In genomic region chr10:70939751-70940150, GRCm38 (mm10) we compare ENCODE assay signal across 10 mouse cellular contexts.
DNase-seq lines count a peak whose midpoint lies in the region; ATAC-seq and TF ChIP-seq lines count a peak whose summit lies in the region.
"Had no signal": no experiment of that assay in that cellular context is flagged by ENCODE, and none has a peak within 500 bp of the region (broad histone marks: within the 10 kb centered on the region; RNA-seq: fewer than 3 reads in every experiment).

No protein-coding gene starts in this region.

- ATAC-seq in limb, embryonic 14.5 days (ENCODE audit: low FRiP score, low read depth): 0 out of 2 replicates have a peak, but pooled peaks have one; percentile 37
- ATAC-seq in heart, postnatal 0 days (ENCODE audit: insufficient read depth, low read depth): 0 out of 2 replicates have a peak, but pooled peaks have one; percentile 15

- H3K27me3 ChIP-seq in limb, embryonic 14.5 days (ENCODE audit: control insufficient read depth, insufficient read depth, low read length): no peaks in the 10 kb centered on the region
- H3K27me3 ChIP-seq in limb, embryonic 10.5 days (ENCODE audit: low read depth, poor library complexity, severe bottlenecking): no peaks in the 10 kb centered on the region
- no peaks in the 10 kb centered on the region for H3K27me3 ChIP-seq in heart, postnatal 0 days (ENCODE audit: control insufficient read depth, insufficient read depth, low read length)

- no peaks in the 10 kb centered on the region for H3K9me3 ChIP-seq in limb, embryonic 14.5 days (ENCODE audit: control insufficient read depth, low read length)
- no peaks in the 10 kb centered on the region for H3K9me3 ChIP-seq in limb, embryonic 10.5 days (replicated peaks)
- peaks cover 7% of the 10 kb centered on the region for H3K9me3 ChIP-seq in heart, postnatal 0 days (replicated peaks; ENCODE audit: control insufficient read depth, low read length)

- H3K4me3 ChIP-seq in limb, embryonic 14.5 days (replicated peaks; ENCODE audit: low read length): no peak overlapping the region
- H3K4me3 ChIP-seq in limb, embryonic 10.5 days: no peak overlapping the region
- H3K4me3 ChIP-seq in heart, postnatal 0 days (ENCODE audit: low read depth, low read length): no peak overlapping the region
- H3K4me3 ChIP-seq: layer of hippocampus, adult 2 months had no signal

- no peak overlapping the region for H3K4me2 ChIP-seq in limb, embryonic 14.5 days (replicated peaks; ENCODE audit: low read depth, low read length, severe bottlenecking)
- no peak overlapping the region for H3K4me2 ChIP-seq in heart, postnatal 0 days (ENCODE audit: low read depth, low read length)

- WGBS in limb, embryonic 14.5 days: 72% methylated on average over 12 of the region's 12 CpGs
- 83% methylated on average over 12 of the region's 12 CpGs for WGBS in limb, embryonic 10.5 days
- 63% methylated on average over 12 of the region's 12 CpGs for WGBS in heart, postnatal 0 days

- TF ChIP-seq EP300 in heart, postnatal 0 days (IDR thresholded peaks at IDR 0.05; ENCODE audit: low read depth): no peak

- no peak overlapping the region for H3K9ac ChIP-seq in limb, embryonic 14.5 days (ENCODE audit: low read depth, low read length, severe bottlenecking)
- H3K9ac ChIP-seq in heart, postnatal 0 days (replicated peaks; ENCODE audit: low read depth, low read length): no peak overlapping the region

- DNase-seq in limb, embryonic 14.5 days (ENCODE audit: low spot score): no peak
- no peak for DNase-seq in limb, embryonic 10.5 days (ENCODE audit: low spot score)
- peak; percentile 28 to 56 for DNase-seq in gastrocnemius, postnatal 4 days (ENCODE audit: low spot score in 2 of 2)
- DNase-seq in heart, postnatal 0 days (ENCODE audit: low spot score): peak; percentile 35
- peak; percentile 40 for DNase-seq in ovary, postnatal 36 days (ENCODE audit: low spot score)
- no peak for DNase-seq in thymus, postnatal 36 days
- DNase-seq in urinary bladder, postnatal 10 days (ENCODE audit: low spot score): no peak
- DNase-seq: thymus, postnatal 14 days had no signal

- H3K36me3 ChIP-seq in limb, embryonic 14.5 days (ENCODE audit: control insufficient read depth, insufficient read depth, low read length): peaks cover 62% of the 10 kb centered on the region
- 0 out of 2 replicates have a peak, but pooled peaks cover 3% of the 10 kb centered on the region for H3K36me3 ChIP-seq in limb, embryonic 10.5 days
- peaks cover 21% of the 10 kb centered on the region for H3K36me3 ChIP-seq in heart, postnatal 0 days (replicated peaks; ENCODE audit: control insufficient read depth, insufficient read depth, low read length)

- TF ChIP-seq POLR2A in limb, embryonic 14.5 days (IDR thresholded peaks at IDR 0.05; ENCODE audit: borderline replicate concordance, extremely low read depth, insufficient read depth, insufficient read length): no peak

- no peak for TF ChIP-seq CTCF in heart, postnatal 0 days (IDR thresholded peaks at IDR 0.05; ENCODE audit: low read depth)

- no peak overlapping the region for H3K27ac ChIP-seq in limb, embryonic 14.5 days (replicated peaks; ENCODE audit: low read depth, low read length)
- no peak overlapping the region for H3K27ac ChIP-seq in limb, embryonic 10.5 days
- peak overlapping the region; percentile 36 for H3K27ac ChIP-seq in heart, postnatal 0 days (ENCODE audit: low read depth)
- H3K27ac ChIP-seq: layer of hippocampus, adult 2 months; macrophage had no signal

- H3K4me1 ChIP-seq in limb, embryonic 14.5 days (ENCODE audit: control insufficient read depth, insufficient read depth, low read length): no peaks in the 10 kb centered on the region
- H3K4me1 ChIP-seq in limb, embryonic 10.5 days: no peaks in the 10 kb centered on the region
- H3K4me1 ChIP-seq in heart, postnatal 0 days (ENCODE audit: control insufficient read depth, insufficient read depth): peaks cover 10% of the 10 kb centered on the region; the same call in 1 of the 2 replicates

Comparison
In these comparisons a context has a peak if more than half of its experiments do, and no peak if none do; other contexts are left out.
1. DNase-seq: peak in gastrocnemius, postnatal 4 days (2 of 2), heart, postnatal 0 days (single experiment) and ovary, postnatal 36 days (single experiment); none in limb, embryonic 14.5 days (single experiment), limb, embryonic 10.5 days (single experiment), thymus, postnatal 36 days (0 of 2) and urinary bladder, postnatal 10 days (single experiment).